Mouse (Mus musculus) limb, embryonic 14.5 days (tissue): ENCODE data around the gene Psmc6. TPM values are rescaled to one million over a fixed set of nuclear protein-coding genes. Genes with fewer than 3 reads are reported as not detected.
A peak's percentile ranks its signal among the peaks of the same experiment; 100 is the strongest.

Experiments used
- ATAC-seq: fragments of 200-750 bp; cut with Nextera tagmentation; 2 replicates; pipeline ENCODE4 v1.8.0; 2017; ENCODE audit warnings: low read depth, moderate number of reproducible peaks, moderate TSS enrichment; ENCODE audit not compliant: low FRiP score
- DNase-seq: peaks from one replicate; pipeline ENCODE4 v3.0.0-alpha.2; 2015; ENCODE audit warnings: low spot score
- H3K27ac ChIP-seq: fragments of 300-500 bp; sonication (generic); replicated peaks from 2 replicates; pipeline ENCODE4 v1.5.1; 2014; ENCODE audit warnings: low read depth, mild to moderate bottlenecking, low read length, moderate library complexity, mixed read lengths
- H3K27me3 ChIP-seq: fragments of 300-500 bp; sonication (generic); 2 replicates; pipeline ENCODE4 v1.6.1; 2014; ENCODE audit warnings: low read length, mixed read lengths; ENCODE audit not compliant: control insufficient read depth, insufficient read depth
- H3K36me3 ChIP-seq: fragments of 300-500 bp; sonication (generic); 2 replicates; pipeline ENCODE4 v1.6.1; 2014; ENCODE audit warnings: mild to moderate bottlenecking, low read length, moderate library complexity, mixed read lengths; ENCODE audit not compliant: control insufficient read depth, insufficient read depth
- H3K4me1 ChIP-seq: fragments of 300-500 bp; sonication (generic); 2 replicates; pipeline ENCODE4 v1.6.1; 2014; ENCODE audit warnings: antibody characterized with exemption, low read length, mixed read lengths; ENCODE audit not compliant: control insufficient read depth, insufficient read depth
- H3K4me2 ChIP-seq: fragments of 300-500 bp; sonication (generic); replicated peaks from 2 replicates; pipeline ENCODE4 v1.6.1; 2014; ENCODE audit warnings: low read depth, mild to moderate bottlenecking, low read length, moderate library complexity; ENCODE audit not compliant: severe bottlenecking
- H3K4me3 ChIP-seq: fragments of 300-500 bp; sonication (generic); replicated peaks from 2 replicates; pipeline ENCODE4 v1.5.1; 2014; ENCODE audit warnings: low read length
- H3K9ac ChIP-seq: fragments of 300-500 bp; sonication (generic); 2 replicates; pipeline ENCODE4 v1.6.1; 2014; ENCODE audit warnings: mild to moderate bottlenecking, low read depth, low read length, moderate library complexity; ENCODE audit not compliant: severe bottlenecking
- H3K9me3 ChIP-seq: fragments of 300-500 bp; sonication (generic); 2 replicates; pipeline ENCODE4 v1.6.1; 2016; ENCODE audit warnings: low read length; ENCODE audit not compliant: control insufficient read depth
- POLR2A ChIP-seq: fragments of 200-500 bp; IDR thresholded peaks from 2 replicates; pipeline ENCODE4 v1.8.0; 2012; ENCODE audit warnings: inconsistent platforms, mild to moderate bottlenecking, moderate library complexity, borderline replicate concordance; ENCODE audit not compliant: insufficient read depth, insufficient read length; ENCODE audit errors: extremely low read depth
- WGBS: fragments of 180-500 bp; shearing (Covaris S2); extraction: QIAGEN DNeasy Blood & Tissue Kit; methylation state at CpG from one replicate; pipeline ENCODE4 v1.1.7; 2014; 5-methylcytosine and 5-hydroxymethylcytosine counted together
- polyA plus RNA-seq, 2 experiments: library from polyadenylated mRNA; depleted of rRNA in 1 of 2; stranded (reverse) in 1 of 2; unstranded in 1 of 2; fragments of >200 nt; fragmentation: Nextera tagmentation in 1 of 2; extraction: Ambion mirVana in 1 of 2; gene quantifications; 2 replicates each; pipeline versions ENCODE4 v1.2.1 to v1.2.3; 2012 to 2014

Gene Psmc6
- polyA plus RNA-seq, 2 experiments, result 124 to 147 TPM

- ATAC-seq, result peak; percentile 97
- Histone ChIP-seq H3K4me2 (peak overlapping the region; percentile 71), H3K9me3 (no peaks in the 10 kb centered on the region), H3K27me3 (no peaks in the 10 kb centered on the region), H3K9ac (peak overlapping the region; percentile 86), H3K36me3 (no peaks in the 10 kb centered on the region), H3K27ac (peak overlapping the region; percentile 77), H3K4me3 (peak overlapping the region; percentile 79), H3K4me1 (peaks cover 8% of the 10 kb centered on the region)
- TF ChIP-seq POLR2A, result 0 out of 2 replicates have a peak, but pooled peaks have one; percentile 38
- peak; percentile 79 for DNase-seq
- under 1% methylated on average over 55 of the region's 71 CpGs for WGBS
These were observed 59.0 kb downstream of the Psmc6 start for GRCm38 (mm10) chr14:45388345-45389181.

- ATAC-seq, result 0 out of 2 replicates have a peak, but pooled peaks have one; percentile 8
- Histone ChIP-seq H3K4me1 (peaks cover 8% of the 10 kb centered on the region), H3K9ac (peak overlapping the region; percentile 86), H3K27ac (peak overlapping the region; percentile 77), H3K36me3 (no peaks in the 10 kb centered on the region), H3K9me3 (no peaks in the 10 kb centered on the region), H3K27me3 (no peaks in the 10 kb centered on the region), H3K4me3 (peak overlapping the region; percentile 79), H3K4me2 (peak overlapping the region; percentile 71)
- DNase-seq, result peak; percentile 8
- TF ChIP-seq POLR2A, result no peak
- 29% methylated on average over 3 of the region's 3 CpGs for WGBS
These were observed 59.6 kb downstream of the Psmc6 start for GRCm38 (mm10) chr14:45389194-45389593.

Other genes with a start within 250 kb of the Psmc6 start
- 8.9 and 11.6 TPM in 2 replicates for gene Gpr137c, start 110.1 kb upstream of the Psmc6 start, polyA plus RNA-seq (2012; rRNA removed)
- 2.8 and 5.1 TPM in 2 replicates for gene Gpr137c, start 110.1 kb upstream of the Psmc6 start, polyA plus RNA-seq (2014; fragmentation: Nextera tagmentation; extraction: Ambion mirVana)
- 11.7 and 12.7 TPM in 2 replicates for gene Txndc16, start 109.5 kb upstream of the Psmc6 start, polyA plus RNA-seq (2012; rRNA removed)
- gene Txndc16, start 109.5 kb upstream of the Psmc6 start, polyA plus RNA-seq (2014; fragmentation: Nextera tagmentation; extraction: Ambion mirVana), result 14.4 and 18.0 TPM in 2 replicates
- 21.6 and 24.5 TPM in 2 replicates for gene Ero1l, start 11.0 kb upstream of the Psmc6 start, polyA plus RNA-seq (2012; rRNA removed)
- gene Ero1l, start 11.0 kb upstream of the Psmc6 start, polyA plus RNA-seq (2014; fragmentation: Nextera tagmentation; extraction: Ambion mirVana), result 28.0 and 30.5 TPM in 2 replicates
- gene Styx, start 21.3 kb downstream of the Psmc6 start, polyA plus RNA-seq (2012; rRNA removed), result 21.9 and 23.3 TPM in 2 replicates
- gene Styx, start 21.3 kb downstream of the Psmc6 start, polyA plus RNA-seq (2014; fragmentation: Nextera tagmentation; extraction: Ambion mirVana), result 74.1 and 88.7 TPM in 2 replicates
- gene Gnpnat1, start 75.1 kb downstream of the Psmc6 start, polyA plus RNA-seq (2012; rRNA removed), result 19.8 and 20.4 TPM in 2 replicates
- 46.5 and 46.9 TPM in 2 replicates for gene Gnpnat1, start 75.1 kb downstream of the Psmc6 start, polyA plus RNA-seq (2014; fragmentation: Nextera tagmentation; extraction: Ambion mirVana)
- gene Fermt2, start 200.3 kb downstream of the Psmc6 start, polyA plus RNA-seq (2012; rRNA removed), result 74.3 and 91.7 TPM in 2 replicates
- gene Fermt2, start 200.3 kb downstream of the Psmc6 start, polyA plus RNA-seq (2014; fragmentation: Nextera tagmentation; extraction: Ambion mirVana), result 128 and 134 TPM in 2 replicates